Mouse (Mus musculus) liver, postnatal 0 days (tissue): ENCODE data around the gene Plekhj1. TPM values are rescaled to one million over a fixed set of nuclear protein-coding genes. Genes with fewer than 3 reads are reported as not detected.

Experiments
- ATAC-seq: fragments of 200-750 bp; cut with Nextera tagmentation; 2 replicates; pipeline ENCODE4 v1.8.0; 2017; ENCODE audit warnings: mild to moderate bottlenecking, moderate library complexity
- DNase-seq: peaks from one replicate; pipeline ENCODE4 v3.0.0-alpha.2; 2016
- H3K27ac ChIP-seq: fragments of 300-500 bp; sonication (generic); 2 replicates; pipeline ENCODE4 v1.5.1; 2014; ENCODE audit warnings: antibody characterized with exemption, moderate library complexity, mild to moderate bottlenecking, low read depth
- H3K27me3 ChIP-seq: fragments of 300-500 bp; sonication (generic); 2 replicates; pipeline ENCODE4 v1.6.1; 2014; ENCODE audit warnings: low read length, control low read depth, mixed read lengths; ENCODE audit not compliant: insufficient read depth
- H3K36me3 ChIP-seq: fragments of 300-500 bp; sonication (generic); replicated peaks from 2 replicates; pipeline ENCODE4 v1.6.1; 2014; ENCODE audit warnings: mild to moderate bottlenecking, control low read depth, low read length, moderate library complexity, mixed read lengths; ENCODE audit not compliant: insufficient read depth
- H3K4me1 ChIP-seq: fragments of 300-500 bp; sonication (generic); 2 replicates; pipeline ENCODE4 v1.6.1; 2014; ENCODE audit warnings: antibody characterized with exemption, mild to moderate bottlenecking, control low read depth; ENCODE audit not compliant: insufficient read depth
- H3K4me2 ChIP-seq: fragments of 300-500 bp; sonication (generic); 2 replicates; pipeline ENCODE4 v1.6.1; 2014; ENCODE audit warnings: low read depth, mild to moderate bottlenecking, low read length, moderate library complexity, mixed read lengths
- H3K4me3 ChIP-seq: fragments of 300-500 bp; sonication (generic); 2 replicates; pipeline ENCODE4 v1.5.1; 2014; ENCODE audit warnings: low read depth, low read length
- H3K9ac ChIP-seq: fragments of 300-500 bp; sonication (generic); replicated peaks from 2 replicates; pipeline ENCODE4 v1.6.1; 2014; ENCODE audit warnings: mild to moderate bottlenecking, moderate library complexity
- H3K9me3 ChIP-seq: fragments of 300-500 bp; sonication (generic); 2 replicates; pipeline ENCODE4 v1.6.1; 2016; ENCODE audit warnings: mild to moderate bottlenecking, control low read depth, low read length, mixed read lengths
- CTCF ChIP-seq: sonication (generic); IDR thresholded peaks from 2 replicates; pipeline ENCODE4 v1.5.1; 2016; ENCODE audit warnings: antibody characterized with exemption, low read depth
- EP300 ChIP-seq: IDR thresholded peaks from 2 replicates; pipeline ENCODE4 v1.6.1; 2016; ENCODE audit warnings: antibody characterized with exemption, low read depth, mild to moderate bottlenecking
- WGBS: fragments of 180-500 bp; shearing (Covaris S2); extraction: QIAGEN DNeasy Blood & Tissue Kit; methylation state at CpG from one replicate; pipeline ENCODE4 v1.1.7; 2014; ENCODE audit not compliant: insufficient replicate concordance; 5-methylcytosine and 5-hydroxymethylcytosine counted together
- polyA plus RNA-seq: library from polyadenylated mRNA; unstranded; fragments of >200 nt; fragmentation: Nextera tagmentation; extraction: Ambion mirVana; gene quantifications from 2 replicates; pipeline ENCODE4 v1.2.1, GENCODE M21; 2015

The Plekhj1 gene
- polyA plus RNA-seq, 1 experiment from 2014 or later, result 42.0 TPM

- Histone ChIP-seq H3K9ac (no peak overlapping the region), H3K27ac (no peak overlapping the region), H3K9me3 (no peaks in the 10 kb centered on the region), H3K4me1 (0 out of 2 replicates have a peak, but pooled peaks cover 5% of the 10 kb centered on the region), H3K36me3 (no peaks in the 10 kb centered on the region), H3K4me3 (no peak overlapping the region), H3K27me3 (peaks cover 54% of the 10 kb centered on the region), H3K4me2 (no peak overlapping the region)
- ATAC-seq, result no peak
- no peak for DNase-seq
- no peak for TF ChIP-seq EP300
- no peak for TF ChIP-seq CTCF
- 84% methylated on average over 15 of the region's 15 CpGs for WGBS
Observed at GRCm38 (mm10) chr10:80842334-80842733, 43.9 kb upstream of the Plekhj1 start.

DNA sequence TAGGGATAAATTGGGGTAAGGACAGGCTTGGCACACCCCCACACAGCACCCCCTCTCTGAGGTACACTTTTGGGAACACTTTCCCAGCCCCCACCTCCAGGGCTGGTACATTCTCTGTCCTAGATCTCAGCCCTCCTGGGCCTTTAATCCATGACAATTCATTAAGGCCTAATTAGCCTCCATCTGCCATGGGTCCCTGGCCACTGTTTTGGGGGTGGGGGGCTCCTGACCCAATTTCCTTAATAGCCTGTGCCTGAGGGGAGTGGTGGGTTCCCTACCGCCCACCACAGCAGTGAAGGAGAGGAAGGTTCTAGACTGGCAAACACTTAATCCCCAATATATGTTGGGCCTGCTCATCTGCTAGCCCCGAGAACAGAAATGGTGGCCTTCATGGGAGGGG lies 43.3 kb upstream of the Plekhj1 start:
- TF ChIP-seq EP300, result no peak
- TF ChIP-seq CTCF, result no peak

DNA sequence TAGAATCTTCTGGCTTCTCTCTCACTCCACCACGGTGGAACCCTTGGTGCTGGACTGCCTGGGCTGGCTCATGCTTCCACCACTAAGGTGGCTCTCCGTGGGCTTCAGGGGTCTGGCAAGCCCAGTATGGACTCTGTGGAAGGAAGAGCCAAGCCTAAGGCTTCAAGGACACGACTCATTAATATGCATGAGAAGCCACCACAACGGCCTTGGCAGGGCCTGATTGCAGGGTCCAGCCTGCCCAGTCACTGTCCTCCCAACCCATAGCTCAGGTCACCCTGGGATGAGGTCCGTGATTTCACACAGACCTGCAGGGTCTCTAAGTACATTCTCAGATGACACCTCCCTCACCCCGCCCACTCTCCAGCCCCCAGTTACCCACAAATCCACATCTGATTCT lies 41.4 kb upstream of the Plekhj1 start:
- Histone ChIP-seq H3K4me3 (no peak overlapping the region), H3K9me3 (no peaks in the 10 kb centered on the region), H3K27me3 (peaks cover 58% of the 10 kb centered on the region), H3K4me2 (no peak overlapping the region), H3K4me1 (0 out of 2 replicates have a peak, but pooled peaks cover 5% of the 10 kb centered on the region), H3K9ac (no peak overlapping the region), H3K27ac (no peak overlapping the region), H3K36me3 (no peaks in the 10 kb centered on the region)
- 57% methylated on average over 6 of the region's 6 CpGs for WGBS
- ATAC-seq (no peak), DNase-seq (no peak)
- TF ChIP-seq EP300 (no peak), CTCF (no peak)

More for the DNA sequence above, 43.3 kb upstream of the Plekhj1 start:
- no peak for DNase-seq
- WGBS, result 72% methylated on average over 2 of the region's 2 CpGs
- Histone ChIP-seq H3K4me2 (no peak overlapping the region), H3K4me3 (no peak overlapping the region), H3K4me1 (0 out of 2 replicates have a peak, but pooled peaks cover 5% of the 10 kb centered on the region), H3K9ac (no peak overlapping the region), H3K27me3 (peaks cover 57% of the 10 kb centered on the region), H3K9me3 (no peaks in the 10 kb centered on the region), H3K27ac (no peak overlapping the region), H3K36me3 (no peaks in the 10 kb centered on the region)
- no peak for ATAC-seq

GRCm38 (mm10) chr10:80838346-80838912 lies 40.0 kb upstream of the Plekhj1 start:
- Histone ChIP-seq H3K4me3 (no peak overlapping the region), H3K4me2 (no peak overlapping the region), H3K9ac (no peak overlapping the region), H3K27ac (no peak overlapping the region), H3K27me3 (peaks cover 51% of the 10 kb centered on the region), H3K4me1 (0 out of 2 replicates have a peak, but pooled peaks cover under 1% of the 10 kb centered on the region), H3K9me3 (no peaks in the 10 kb centered on the region), H3K36me3 (no peaks in the 10 kb centered on the region)
- no peak for TF ChIP-seq CTCF
- TF ChIP-seq EP300, result no peak
- WGBS, result 58% methylated on average over 2 of the region's 2 CpGs
- ATAC-seq (no peak), DNase-seq (no peak)

DNA sequence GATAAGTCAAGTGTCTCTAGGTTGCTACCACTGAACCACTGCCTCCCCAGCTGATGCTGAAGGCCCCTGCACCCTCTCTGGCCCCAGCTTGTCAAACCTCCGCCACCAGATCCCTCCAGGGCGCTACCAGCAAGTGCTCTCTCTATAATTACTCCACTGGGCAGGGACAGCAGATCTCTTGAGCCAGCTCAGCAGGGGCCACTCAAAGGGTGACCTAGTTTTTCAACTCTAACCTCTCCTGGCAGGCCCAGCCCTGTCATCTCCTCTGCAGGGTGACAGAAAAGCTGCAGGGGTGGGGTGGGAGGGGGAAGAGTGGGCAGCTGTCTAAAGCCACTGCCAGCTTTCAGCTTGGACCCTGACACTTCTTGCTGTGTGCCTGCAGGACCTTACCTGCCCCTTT lies 39.4 kb upstream of the Plekhj1 start:
- no peaks in the 10 kb centered on the region for H3K9me3 ChIP-seq
- ATAC-seq (no peak), DNase-seq (no peak)
- no peaks in the 10 kb centered on the region for H3K36me3 ChIP-seq
- TF ChIP-seq EP300 (no peak), CTCF (no peak)
- H3K27me3 ChIP-seq, result peaks cover 45% of the 10 kb centered on the region
- WGBS, result 52% methylated on average over 2 of the region's 2 CpGs
- H3K27ac ChIP-seq, result no peak overlapping the region
- no peak overlapping the region for H3K4me3 ChIP-seq
- no peak overlapping the region for H3K9ac ChIP-seq
- H3K4me1 ChIP-seq, result no peaks in the 10 kb centered on the region
- no peak overlapping the region for H3K4me2 ChIP-seq

DNA sequence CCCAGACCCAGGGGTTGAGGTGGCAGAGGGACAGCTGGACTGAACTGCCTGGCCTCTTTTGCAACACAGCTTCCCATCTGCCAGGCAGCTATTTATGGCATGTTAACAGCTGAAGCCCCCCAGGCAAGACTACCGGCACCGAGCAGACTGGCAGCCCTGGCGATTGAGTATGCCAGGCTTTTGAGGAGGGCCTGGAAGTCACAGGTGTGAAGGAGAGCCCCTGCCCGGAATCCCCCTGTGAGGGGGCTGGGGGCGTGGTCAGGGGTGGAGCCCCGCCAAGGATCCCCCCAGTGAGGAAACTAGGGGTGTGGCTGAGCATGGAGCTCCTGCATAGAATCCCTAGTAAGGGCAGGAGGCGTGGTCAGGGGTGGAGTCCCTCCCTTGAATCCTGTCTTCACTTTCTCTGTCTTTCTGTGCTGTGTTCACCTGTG lies 38.5 kb upstream of the Plekhj1 start:
- H3K36me3 ChIP-seq, result no peaks in the 10 kb centered on the region
- ATAC-seq (no peak), DNase-seq (no peak)
- TF ChIP-seq CTCF, result no peak
- no peak for TF ChIP-seq EP300
- WGBS, result 45% methylated on average over 7 of the region's 7 CpGs
- H3K9ac ChIP-seq, result no peak overlapping the region
- H3K27me3 ChIP-seq, result peaks cover 37% of the 10 kb centered on the region
- no peaks in the 10 kb centered on the region for H3K9me3 ChIP-seq
- H3K4me2 ChIP-seq, result no peak overlapping the region
- no peaks in the 10 kb centered on the region for H3K4me1 ChIP-seq
- H3K27ac ChIP-seq, result no peak overlapping the region
- no peak overlapping the region for H3K4me3 ChIP-seq
